Mouse (Mus musculus): ENCODE results near the gene Mpp3.

GRCm38 (mm10) chr11:101976949-101977348, 51.3 kb downstream of the Mpp3 start:
- TF ChIP-seq CTCF (IDR thresholded peaks at IDR 0.05; ENCODE audit: extremely low read depth, insufficient read length, insufficient replicate concordance, low read depth, low read length) (peak; percentile 12; the same call in 1 of the 2 replicates), POLR2A (IDR thresholded peaks at IDR 0.05; ENCODE audit: low read depth, low read length) (no peak)
